Mouse (Mus musculus) stomach, embryonic 14.5 days (tissue): ENCODE measurements around the gene Cntfr. TPM values are rescaled to one million over a fixed set of nuclear protein-coding genes. Genes with fewer than 3 reads are reported as not detected.

Experiments used
- ATAC-seq: fragments of 200-750 bp; cut with Nextera tagmentation; 2 replicates; pipeline ENCODE4 v1.8.0; 2017; ENCODE audit warnings: low read depth, moderate TSS enrichment; ENCODE audit not compliant: insufficient number of reproducible peaks, insufficient read depth, low FRiP score
- H3K27ac ChIP-seq: fragments of 300-500 bp; sonication (generic); 2 replicates; pipeline ENCODE4 v1.5.1; 2014; ENCODE audit warnings: mild to moderate bottlenecking, low read length, moderate library complexity, mixed read lengths
- H3K27me3 ChIP-seq: fragments of 300-500 bp; sonication (generic); 2 replicates; pipeline ENCODE4 v1.6.1; 2014; ENCODE audit warnings: low read length, control low read depth, mixed read lengths; ENCODE audit not compliant: control insufficient read depth, insufficient read depth
- H3K36me3 ChIP-seq: fragments of 300-500 bp; sonication (generic); 2 replicates; pipeline ENCODE4 v1.6.1; 2014; ENCODE audit warnings: mild to moderate bottlenecking, control low read depth, low read length, moderate library complexity, mixed read lengths; ENCODE audit not compliant: control insufficient read depth, insufficient read depth
- H3K4me1 ChIP-seq: fragments of 300-500 bp; sonication (generic); 2 replicates; pipeline ENCODE4 v1.6.1; 2014; ENCODE audit warnings: low read length, control low read depth, mixed read lengths; ENCODE audit not compliant: control insufficient read depth, insufficient read depth
- H3K4me2 ChIP-seq: fragments of 300-500 bp; sonication (generic); replicated peaks from 2 replicates; pipeline ENCODE4 v1.6.1; 2014; ENCODE audit warnings: low read depth, low read length, control low read depth
- H3K4me3 ChIP-seq: fragments of 300-500 bp; sonication (generic); 2 replicates; pipeline ENCODE4 v1.5.1; 2014; ENCODE audit warnings: low read depth, low read length, control low read depth
- H3K9ac ChIP-seq: fragments of 300-500 bp; sonication (generic); replicated peaks from 2 replicates; pipeline ENCODE4 v1.6.1; 2014; ENCODE audit warnings: low read depth, mild to moderate bottlenecking, control low read depth, low read length, moderate library complexity, mixed read lengths
- H3K9me3 ChIP-seq: fragments of 300-500 bp; sonication (generic); 2 replicates; pipeline ENCODE4 v1.6.1; 2016; ENCODE audit warnings: low read depth, low read length, control low read depth; ENCODE audit not compliant: control insufficient read depth
- WGBS: fragments of 180-500 bp; shearing (Covaris S2); extraction: QIAGEN DNeasy Blood & Tissue Kit; methylation state at CpG from one replicate; pipeline ENCODE4 v1.1.7; 2014; 5-methylcytosine and 5-hydroxymethylcytosine counted together
- polyA plus RNA-seq: library from polyadenylated mRNA; unstranded; fragments of >200 nt; fragmentation: Nextera tagmentation; extraction: Ambion mirVana; gene quantifications from 2 replicates; pipeline ENCODE4 v1.2.1, GENCODE M21; 2014

Gene Cntfr
- polyA plus RNA-seq, 1 experiment from 2014 or later, result 11.3 TPM

GRCm38 (mm10) chr4:41713197-41714067, 16.5 kb upstream of the Cntfr start, which contains the start of gene Rpp25l:
Gene Rpp25l (minus strand): TSS chr4:41713534.
- H3K9me3 ChIP-seq, result no peaks in the 10 kb centered on the region
- ATAC-seq, result peak; percentile 73; the same call in 1 of the 2 replicates
- peak within 1 kb of the TSS; percentile 91 for H3K4me2 ChIP-seq
- peak within 1 kb of the TSS; percentile 80 for H3K4me3 ChIP-seq
- peak within 1 kb of the TSS; percentile 59; the same call in 1 of the 2 replicates for H3K27ac ChIP-seq
- peaks cover 10% of the 10 kb centered on the region; the same call in 1 of the 2 replicates for H3K4me1 ChIP-seq
- H3K9ac ChIP-seq, result peak within 1 kb of the TSS; percentile 86
- no peaks in the 10 kb centered on the region for H3K27me3 ChIP-seq
- WGBS, result under 1% methylated on average over 61 of the region's 61 CpGs
- H3K36me3 ChIP-seq, result peaks cover 29% of the 10 kb centered on the region

GRCm38 (mm10) chr4:41712421-41713196, 15.7 kb upstream of the Cntfr start:
- peak overlapping the region; percentile 80 for H3K4me3 ChIP-seq
- H3K27ac ChIP-seq, result peak overlapping the region; percentile 59; the same call in 1 of the 2 replicates
- peak overlapping the region; percentile 86 for H3K9ac ChIP-seq
- H3K9me3 ChIP-seq, result no peaks in the 10 kb centered on the region
- peak overlapping the region; percentile 91 for H3K4me2 ChIP-seq
- H3K4me1 ChIP-seq, result peaks cover 10% of the 10 kb centered on the region; the same call in 1 of the 2 replicates
- 37% methylated on average over 31 of the region's 31 CpGs for WGBS
- no peaks in the 10 kb centered on the region for H3K27me3 ChIP-seq
- H3K36me3 ChIP-seq, result peaks cover 20% of the 10 kb centered on the region; the same call in 1 of the 2 replicates
- ATAC-seq, result no peak

- ATAC-seq, result no peak
- H3K36me3 ChIP-seq, result peaks cover 15% of the 10 kb centered on the region; the same call in 1 of the 2 replicates
- no peak overlapping the region for H3K27ac ChIP-seq
- no peaks in the 10 kb centered on the region for H3K9me3 ChIP-seq
- peak overlapping the region; percentile 80 for H3K4me3 ChIP-seq
- H3K9ac ChIP-seq, result peak overlapping the region; percentile 86; the same call in 1 of the 2 replicates
- peak overlapping the region; percentile 91 for H3K4me2 ChIP-seq
- 74% methylated on average over 16 of the region's 16 CpGs for WGBS
- no peaks in the 10 kb centered on the region for H3K27me3 ChIP-seq
- H3K4me1 ChIP-seq, result peaks cover 13% of the 10 kb centered on the region
Measured at GRCm38 (mm10) chr4:41711705-41712375, 15.0 kb upstream of the Cntfr start.

GRCm38 (mm10) chr4:41710229-41710628, 13.3 kb upstream of the Cntfr start:
- no peak for ATAC-seq
- 0 out of 2 replicates have a peak, but pooled peaks cover 10% of the 10 kb centered on the region for H3K36me3 ChIP-seq
- no peak overlapping the region for H3K9ac ChIP-seq
- no peak overlapping the region for H3K27ac ChIP-seq
- H3K4me3 ChIP-seq, result no peak overlapping the region
- H3K4me2 ChIP-seq, result no peak overlapping the region
- WGBS, result 61% methylated on average over 4 of the region's 4 CpGs
- no peaks in the 10 kb centered on the region for H3K27me3 ChIP-seq
- H3K9me3 ChIP-seq, result no peaks in the 10 kb centered on the region
- H3K4me1 ChIP-seq, result peaks cover 14% of the 10 kb centered on the region

- H3K9ac ChIP-seq, result no peak overlapping the region
- H3K36me3 ChIP-seq, result 0 out of 2 replicates have a peak, but pooled peaks cover 10% of the 10 kb centered on the region
- no peak overlapping the region for H3K4me3 ChIP-seq
- no peak for ATAC-seq
- WGBS, result 34% methylated on average over 8 of the region's 8 CpGs
- H3K4me1 ChIP-seq, result peaks cover 14% of the 10 kb centered on the region
- no peaks in the 10 kb centered on the region for H3K27me3 ChIP-seq
- no peak overlapping the region for H3K27ac ChIP-seq
- no peaks in the 10 kb centered on the region for H3K9me3 ChIP-seq
- no peak overlapping the region for H3K4me2 ChIP-seq
Measured at GRCm38 (mm10) chr4:41708192-41708745, 11.4 kb upstream of the Cntfr start.

GRCm38 (mm10) chr4:41707011-41707535, 10.2 kb upstream of the Cntfr start:
- no peak overlapping the region for H3K4me2 ChIP-seq
- 2% methylated on average over 13 of the region's 13 CpGs for WGBS
- H3K4me3 ChIP-seq, result no peak overlapping the region
- no peak overlapping the region for H3K27ac ChIP-seq
- H3K27me3 ChIP-seq, result no peaks in the 10 kb centered on the region
- H3K9ac ChIP-seq, result no peak overlapping the region
- H3K36me3 ChIP-seq, result 0 out of 2 replicates have a peak, but pooled peaks cover 10% of the 10 kb centered on the region
- H3K9me3 ChIP-seq, result no peaks in the 10 kb centered on the region
- peaks cover 8% of the 10 kb centered on the region for H3K4me1 ChIP-seq
- peak; percentile 33; the same call in 1 of the 2 replicates for ATAC-seq

GRCm38 (mm10) chr4:41705922-41706754, 9.2 kb upstream of the Cntfr start:
- no peak overlapping the region for H3K9ac ChIP-seq
- 66% methylated on average over 19 of the region's 19 CpGs for WGBS

More at GRCm38 (mm10) chr4:41705922-41706754, 9.2 kb upstream of the Cntfr start:
- no peaks in the 10 kb centered on the region for H3K27me3 ChIP-seq
- no peak for ATAC-seq
- H3K4me1 ChIP-seq, result peaks cover 4% of the 10 kb centered on the region; the same call in 1 of the 2 replicates
- no peaks in the 10 kb centered on the region for H3K9me3 ChIP-seq
- no peak overlapping the region for H3K4me3 ChIP-seq
- H3K4me2 ChIP-seq, result no peak overlapping the region
- H3K27ac ChIP-seq, result no peak overlapping the region
- H3K36me3 ChIP-seq, result 0 out of 2 replicates have a peak, but pooled peaks cover 4% of the 10 kb centered on the region
